Comparison of ENCODE assay signal across 9 mouse cellular contexts in genomic region chr7:45487861-45488292, GRCm38 (mm10). TPM values are rescaled to one million over a fixed set of nuclear protein-coding genes. Genes with fewer than 3 reads are reported as not detected.
DNase-seq lines count a peak whose midpoint lies in the region; ATAC-seq and TF ChIP-seq lines count a peak whose summit lies in the region.
"Had no signal": no experiment of that assay in that cellular context is flagged by ENCODE, and none has a peak within 500 bp of the region (broad histone marks: within the 10 kb centered on the region; RNA-seq: fewer than 3 reads in every experiment).

No protein-coding gene starts in this region.

- no peak for TF ChIP-seq POLR2A in bone marrow macrophage, adult 2 months (IDR thresholded peaks at IDR 0.05; ENCODE audit: borderline replicate concordance, low read depth, low read length)

- H3K4me3 ChIP-seq in erythroblast, embryonic 14.5 days (replicated peaks), result peak overlapping the region; percentile 69
- H3K4me3 ChIP-seq in bone marrow macrophage, adult 2 months (ENCODE audit: insufficient read depth, low read length), result peak overlapping the region; percentile 79
- H3K4me3 ChIP-seq in hindbrain, embryonic 14.5 days (replicated peaks; ENCODE audit: low read length), result peak overlapping the region; percentile 40
- peak overlapping the region; percentile 34 for H3K4me3 ChIP-seq in midbrain, embryonic 14.5 days (replicated peaks; ENCODE audit: low read depth, low read length)

- no peak for ATAC-seq in erythroblast, adult 5-6 weeks (replicated peaks; ENCODE audit: low FRiP score, poor library complexity, severe bottlenecking)
- ATAC-seq in hindbrain, embryonic 14.5 days (ENCODE audit: low FRiP score), result peak; percentile 76; the same call in 1 of the 2 replicates
- ATAC-seq in midbrain, embryonic 14.5 days (ENCODE audit: low FRiP score, low TSS enrichment), result peak; percentile 62; the same call in 1 of the 2 replicates
- no peak for ATAC-seq in cerebellum, adult (ENCODE audit: insufficient number of reproducible peaks, low FRiP score, low TSS enrichment)

- peak; percentile 37 for DNase-seq in hindbrain, embryonic 14.5 days (ENCODE audit: low spot score)
- peak; percentile 59 for DNase-seq in midbrain, embryonic 14.5 days
- no peak for DNase-seq in urinary bladder, adult 18-20 months (ENCODE audit: low spot score in 2 of 2)
- DNase-seq in cerebellum, postnatal 4 days (ENCODE audit: low spot score in 2 of 2), result no peak

- H3K9ac ChIP-seq in hindbrain, embryonic 14.5 days, result peak overlapping the region; percentile 62
- H3K9ac ChIP-seq in midbrain, embryonic 14.5 days (replicated peaks; ENCODE audit: low read length), result peak overlapping the region; percentile 57

- no peaks in the 10 kb centered on the region for H3K27me3 ChIP-seq in erythroblast, embryonic 14.5 days (ENCODE audit: control insufficient read depth)
- H3K27me3 ChIP-seq in hindbrain, embryonic 14.5 days (ENCODE audit: control insufficient read depth, insufficient read depth, low read length), result no peaks in the 10 kb centered on the region
- no peaks in the 10 kb centered on the region for H3K27me3 ChIP-seq in midbrain, embryonic 14.5 days (ENCODE audit: control insufficient read depth, insufficient read depth, low read length)

- H3K4me1 ChIP-seq in erythroblast, embryonic 14.5 days (ENCODE audit: control insufficient read depth), result peaks cover 69% of the 10 kb centered on the region
- peaks cover 21% of the 10 kb centered on the region for H3K4me1 ChIP-seq in bone marrow macrophage, adult 2 months (ENCODE audit: control insufficient read depth, insufficient read depth, low read length)
- H3K4me1 ChIP-seq in hindbrain, embryonic 14.5 days (replicated peaks; ENCODE audit: control insufficient read depth, insufficient read depth, low read length), result peaks cover 11% of the 10 kb centered on the region; the same call in 1 of the 2 replicates
- 0 out of 2 replicates have a peak, but pooled peaks cover 9% of the 10 kb centered on the region for H3K4me1 ChIP-seq in midbrain, embryonic 14.5 days (ENCODE audit: control insufficient read depth, insufficient read depth, low read length)

- WGBS in hindbrain, embryonic 14.5 days, result 16% methylated on average over 11 of the region's 11 CpGs
- 15% methylated on average over 11 of the region's 11 CpGs for WGBS in midbrain, embryonic 14.5 days

- H3K4me2 ChIP-seq in hindbrain, embryonic 14.5 days (replicated peaks), result peak overlapping the region; percentile 71
- H3K4me2 ChIP-seq in midbrain, embryonic 14.5 days (ENCODE audit: low read length), result peak overlapping the region; percentile 56

- no peaks in the 10 kb centered on the region for H3K9me3 ChIP-seq in erythroblast, embryonic 14.5 days (ENCODE audit: control insufficient read depth, low read length)
- no peaks in the 10 kb centered on the region for H3K9me3 ChIP-seq in hindbrain, embryonic 14.5 days (ENCODE audit: control insufficient read depth, low read length)
- no peaks in the 10 kb centered on the region for H3K9me3 ChIP-seq in midbrain, embryonic 14.5 days (ENCODE audit: control insufficient read depth, low read length)

- no peak overlapping the region for H3K27ac ChIP-seq in bone marrow macrophage, adult 2 months (ENCODE audit: insufficient read depth, low read depth, low read length)
- peak overlapping the region; percentile 88 for H3K27ac ChIP-seq in hindbrain, embryonic 14.5 days
- H3K27ac ChIP-seq in midbrain, embryonic 14.5 days (replicated peaks; ENCODE audit: low read depth, low read length), result peak overlapping the region; percentile 83

- peaks cover 14% of the 10 kb centered on the region for H3K36me3 ChIP-seq in erythroblast, embryonic 14.5 days (ENCODE audit: control insufficient read depth)
- peaks cover 10% of the 10 kb centered on the region; the same call in 1 of the 2 replicates for H3K36me3 ChIP-seq in hindbrain, embryonic 14.5 days (replicated peaks; ENCODE audit: control insufficient read depth, insufficient read depth)
- peaks cover 7% of the 10 kb centered on the region for H3K36me3 ChIP-seq in midbrain, embryonic 14.5 days (ENCODE audit: control insufficient read depth, insufficient read depth, low read length)

- no peak for TF ChIP-seq CTCF in bone marrow macrophage, adult 2 months (IDR thresholded peaks at IDR 0.05; ENCODE audit: low read depth, low read length)

RNA-seq across cellular contexts. Expression of gene Dhdh, which starts 0.7 kb away (rescaled TPM):
- polyA plus RNA-seq in erythroblast, embryonic 14.5 days (2012), result 0.01 and 0.02 TPM in 2 replicates
- total RNA-seq in erythroblast, adult 5-6 weeks (2015; ENCODE audit: low replicate concordance), result 3.3 TPM in 2 replicates
- 2.1 and 2.3 TPM in 2 replicates for total RNA-seq in erythroblast, adult 5-6 weeks (2017; ENCODE audit: low replicate concordance)
- 22.0 and 25.4 TPM in 2 replicates for polyA plus RNA-seq in bone marrow macrophage, adult 2 months (2012; ENCODE audit: insufficient read depth, insufficient read length, missing spikeins)
- 2.8 and 3.6 TPM in 2 replicates for polyA plus RNA-seq in hindbrain, embryonic 14.5 days (2014; fragmentation: Nextera tagmentation; extraction: Ambion mirVana)
- 3.1 and 3.2 TPM in 2 replicates for polyA plus RNA-seq in midbrain, embryonic 14.5 days (2014; fragmentation: Nextera tagmentation; extraction: Ambion mirVana)

RNA-seq across cellular contexts. Expression of gene Gm45808, which starts 1.3 kb away (rescaled TPM):
- polyA plus RNA-seq in erythroblast, embryonic 14.5 days (2012), result not detected in 2 replicates
- not detected in 2 replicates for total RNA-seq in erythroblast, adult 5-6 weeks (2015; ENCODE audit: low replicate concordance)
- total RNA-seq in erythroblast, adult 5-6 weeks (2017; ENCODE audit: low replicate concordance), result not detected in 2 replicates
- 1.1 TPM in 1 of 2 replicates, not detected in the other for polyA plus RNA-seq in bone marrow macrophage, adult 2 months (2012; ENCODE audit: insufficient read depth, insufficient read length, missing spikeins)
- not detected in 2 replicates for polyA plus RNA-seq in hindbrain, embryonic 14.5 days (2014; fragmentation: Nextera tagmentation; extraction: Ambion mirVana)
- polyA plus RNA-seq in midbrain, embryonic 14.5 days (2014; fragmentation: Nextera tagmentation; extraction: Ambion mirVana), result not detected in 2 replicates

RNA-seq across cellular contexts. Expression of gene Tulp2, which starts 6.2 kb away (rescaled TPM):
- 0.03 and 0.08 TPM in 2 replicates for polyA plus RNA-seq in erythroblast, embryonic 14.5 days (2012)
- not detected in 2 replicates for total RNA-seq in erythroblast, adult 5-6 weeks (2015; ENCODE audit: low replicate concordance)
- 0.42 TPM in 1 of 2 replicates, not detected in the other for total RNA-seq in erythroblast, adult 5-6 weeks (2017; ENCODE audit: low replicate concordance)
- polyA plus RNA-seq in bone marrow macrophage, adult 2 months (2012; ENCODE audit: insufficient read depth, insufficient read length, missing spikeins), result not detected in 2 replicates
- polyA plus RNA-seq in hindbrain, embryonic 14.5 days (2014; fragmentation: Nextera tagmentation; extraction: Ambion mirVana), result 0.13 and 0.35 TPM in 2 replicates
- polyA plus RNA-seq in midbrain, embryonic 14.5 days (2014; fragmentation: Nextera tagmentation; extraction: Ambion mirVana), result 0.13 and 0.32 TPM in 2 replicates
- total RNA-seq: left cerebral cortex, postnatal 36 days had no signal

RNA-seq across cellular contexts. Expression of gene Bax, which starts 21.2 kb away (rescaled TPM):
- 24.4 and 25.7 TPM in 2 replicates for polyA plus RNA-seq in erythroblast, embryonic 14.5 days (2012)
- total RNA-seq in erythroblast, adult 5-6 weeks (2015; ENCODE audit: low replicate concordance), result 8.6 and 12.7 TPM in 2 replicates
- 9.7 and 11.8 TPM in 2 replicates for total RNA-seq in erythroblast, adult 5-6 weeks (2017; ENCODE audit: low replicate concordance)
- polyA plus RNA-seq in bone marrow macrophage, adult 2 months (2012; ENCODE audit: insufficient read depth, insufficient read length, missing spikeins), result 196 and 209 TPM in 2 replicates
- 182 and 190 TPM in 2 replicates for polyA plus RNA-seq in hindbrain, embryonic 14.5 days (2014; fragmentation: Nextera tagmentation; extraction: Ambion mirVana)
- 107 and 182 TPM in 2 replicates for polyA plus RNA-seq in midbrain, embryonic 14.5 days (2014; fragmentation: Nextera tagmentation; extraction: Ambion mirVana)

RNA-seq across cellular contexts. Expression of gene Nucb1, which starts 22.3 kb away (rescaled TPM):
- 54.7 and 66.6 TPM in 2 replicates for polyA plus RNA-seq in erythroblast, embryonic 14.5 days (2012)
- 83.0 and 88.6 TPM in 2 replicates for total RNA-seq in erythroblast, adult 5-6 weeks (2015; ENCODE audit: low replicate concordance)
- total RNA-seq in erythroblast, adult 5-6 weeks (2017; ENCODE audit: low replicate concordance), result 487 and 671 TPM in 2 replicates
- polyA plus RNA-seq in bone marrow macrophage, adult 2 months (2012; ENCODE audit: insufficient read depth, insufficient read length, missing spikeins), result 278 and 296 TPM in 2 replicates
- polyA plus RNA-seq in hindbrain, embryonic 14.5 days (2014; fragmentation: Nextera tagmentation; extraction: Ambion mirVana), result 121 and 122 TPM in 2 replicates
- polyA plus RNA-seq in midbrain, embryonic 14.5 days (2014; fragmentation: Nextera tagmentation; extraction: Ambion mirVana), result 86.5 and 89.5 TPM in 2 replicates

Comparison
In these comparisons a context has a peak if more than half of its experiments do, and no peak if none do; other contexts are left out.
1. ATAC-seq: peak in hindbrain, embryonic 14.5 days (single experiment) and midbrain, embryonic 14.5 days (single experiment); none in erythroblast, adult 5-6 weeks (single experiment) and cerebellum, adult (single experiment).
2. DNase-seq: peak in hindbrain, embryonic 14.5 days (single experiment) and midbrain, embryonic 14.5 days (single experiment); none in urinary bladder, adult 18-20 months (0 of 2) and cerebellum, postnatal 4 days (0 of 2).
3. Peak in every context shown above with its lines, with median percentiles within 50 percentile points of each other: H3K4me3 ChIP-seq.